ENCODE assay signal across 14 mouse cellular contexts in the genomic region with DNA sequence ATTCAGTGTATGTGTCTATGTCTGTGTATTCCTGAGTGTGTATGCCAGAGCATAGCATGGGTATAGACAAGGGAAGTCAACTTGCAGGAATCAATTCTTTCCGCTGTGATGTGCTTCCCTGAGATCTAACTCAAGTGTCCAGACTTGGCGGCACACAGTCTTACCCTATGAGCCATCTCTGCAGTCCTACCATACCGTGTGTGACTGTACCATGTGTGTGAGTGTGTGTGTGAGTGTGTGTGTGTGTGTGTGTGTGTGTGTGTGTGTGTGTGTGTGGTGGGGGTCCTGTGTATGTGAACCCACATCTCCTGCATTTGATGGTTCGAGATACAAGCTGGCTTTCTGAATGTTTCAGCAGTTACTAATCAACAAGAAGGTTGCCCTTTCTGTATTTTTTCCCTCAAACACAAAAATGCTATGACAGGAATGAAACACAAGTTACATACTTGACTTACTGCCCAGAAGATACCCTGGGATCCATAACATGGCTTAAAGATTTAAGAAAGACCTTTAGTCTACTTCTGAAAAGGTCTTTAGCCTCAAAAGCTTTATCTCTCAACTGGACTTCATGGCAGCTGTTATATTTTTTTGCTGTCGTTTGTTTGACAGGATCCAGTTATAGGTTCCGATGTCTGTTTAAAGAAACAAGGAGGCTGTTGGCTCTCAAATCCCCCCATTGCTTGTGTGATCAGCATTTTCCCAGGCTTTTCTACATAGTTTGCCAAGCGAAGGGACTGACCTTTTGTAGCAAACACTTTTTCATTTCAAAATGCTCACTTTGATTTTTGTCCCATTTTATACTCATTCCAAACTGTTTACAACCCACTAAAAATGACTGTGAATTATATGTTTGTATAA.
A peak's percentile ranks its signal among the peaks of the same experiment; 100 is the strongest.
DNase-seq lines count a peak whose midpoint lies in the region; ATAC-seq and TF ChIP-seq lines count a peak whose summit lies in the region.
"Had no signal": no experiment of that assay in that cellular context is flagged by ENCODE, and none has a peak within 500 bp of the region (broad histone marks: within the 10 kb centered on the region; RNA-seq: fewer than 3 reads in every experiment).

No protein-coding gene starts in this region.

- H3K9ac ChIP-seq in limb, embryonic 14.5 days (ENCODE audit: low read depth, low read length, severe bottlenecking), result no peak overlapping the region

- peak; percentile 30 for DNase-seq in limb, embryonic 14.5 days (ENCODE audit: low spot score)
- DNase-seq in limb, embryonic 10.5 days (ENCODE audit: low spot score), result no peak
- peak; percentile 26 for DNase-seq in kidney, postnatal 10 days
- DNase-seq in left cerebral cortex, adult 11 months (ENCODE audit: low spot score), result no peak
- DNase-seq in urinary bladder, postnatal 10 days (ENCODE audit: low spot score), result no peak
- DNase-seq: adrenal gland, adult 8-10 months; cerebellum, postnatal 14 days; liver had no signal

- WGBS in limb, embryonic 14.5 days, result 68% methylated on average over 7 of the region's 7 CpGs
- WGBS in limb, embryonic 10.5 days, result 92% methylated on average over 7 of the region's 7 CpGs
- 69% methylated on average over 7 of the region's 7 CpGs for WGBS in small intestine, adult 2 months

- peaks cover 3% of the 10 kb centered on the region; the same call in 1 of the 2 replicates for H3K4me1 ChIP-seq in limb, embryonic 14.5 days (ENCODE audit: control insufficient read depth, insufficient read depth, low read length)
- 0 out of 2 replicates have a peak, but pooled peaks cover 3% of the 10 kb centered on the region for H3K4me1 ChIP-seq in limb, embryonic 10.5 days
- peaks cover 2% of the 10 kb centered on the region; the same call in 1 of the 2 replicates for H3K4me1 ChIP-seq in embryonic fibroblast, embryonic 13.5 days (ENCODE audit: control insufficient read depth, insufficient read depth, low read length)
- H3K4me1 ChIP-seq in small intestine, adult 2 months (ENCODE audit: control insufficient read depth, insufficient read depth, insufficient read length, low read length), result no peaks in the 10 kb centered on the region; the same call in 1 of the 2 replicates
- H3K4me1 ChIP-seq: heart, embryonic 10.5 days had no signal

- H3K4me3 ChIP-seq in limb, embryonic 14.5 days (replicated peaks; ENCODE audit: low read length), result no peak overlapping the region
- H3K4me3 ChIP-seq in limb, embryonic 10.5 days, result no peak overlapping the region
- no peak overlapping the region for H3K4me3 ChIP-seq in embryonic fibroblast, embryonic 13.5 days (ENCODE audit: insufficient read depth, low read length)
- no peak overlapping the region for H3K4me3 ChIP-seq in small intestine, adult 2 months (ENCODE audit: low read depth, low read length)
- H3K4me3 ChIP-seq: forebrain, embryonic 10.5 days; heart, embryonic 10.5 days; left cerebral cortex, adult 2 months; midbrain, embryonic 10.5 days had no signal

- H3K36me3 ChIP-seq in limb, embryonic 14.5 days (ENCODE audit: control insufficient read depth, insufficient read depth, low read length), result no peaks in the 10 kb centered on the region
- H3K36me3 ChIP-seq in limb, embryonic 10.5 days, result no peaks in the 10 kb centered on the region
- H3K36me3 ChIP-seq in small intestine, adult 2 months (ENCODE audit: control insufficient read depth, insufficient read depth, low read length), result no peaks in the 10 kb centered on the region
- H3K36me3 ChIP-seq: forebrain, embryonic 10.5 days; heart, embryonic 10.5 days; midbrain, embryonic 10.5 days had no signal

- H3K27ac ChIP-seq in limb, embryonic 14.5 days (replicated peaks; ENCODE audit: low read depth, low read length), result no peak overlapping the region
- no peak overlapping the region for H3K27ac ChIP-seq in limb, embryonic 10.5 days
- peak overlapping the region; percentile 55 for H3K27ac ChIP-seq in embryonic fibroblast, embryonic 13.5 days (ENCODE audit: insufficient read depth, low read length)
- H3K27ac ChIP-seq in small intestine, adult 2 months (ENCODE audit: insufficient read depth, low read depth, low read length), result peak overlapping the region; percentile 80
- H3K27ac ChIP-seq: forebrain, embryonic 10.5 days; heart, embryonic 10.5 days; left cerebral cortex, adult 2 months; midbrain, embryonic 10.5 days had no signal

- no peak for TF ChIP-seq CTCF in embryonic fibroblast, embryonic 13.5 days (IDR thresholded peaks at IDR 0.05; ENCODE audit: borderline replicate concordance, insufficient read depth, low read length)
- no peak for TF ChIP-seq CTCF in small intestine, adult 2 months (IDR thresholded peaks at IDR 0.05; ENCODE audit: extremely low read depth, insufficient read length, insufficient replicate concordance, low read depth, low read length)

- no peak for TF ChIP-seq POLR2A in limb, embryonic 14.5 days (IDR thresholded peaks at IDR 0.05; ENCODE audit: borderline replicate concordance, extremely low read depth, insufficient read depth, insufficient read length)
- no peak for TF ChIP-seq POLR2A in embryonic fibroblast, embryonic 13.5 days (IDR thresholded peaks at IDR 0.05; ENCODE audit: low read depth, low read length)
- no peak for TF ChIP-seq POLR2A in small intestine, adult 2 months (IDR thresholded peaks at IDR 0.05; ENCODE audit: low read depth, low read length)

- H3K9me3 ChIP-seq in limb, embryonic 14.5 days (ENCODE audit: control insufficient read depth, low read length), result no peaks in the 10 kb centered on the region
- H3K9me3 ChIP-seq in limb, embryonic 10.5 days (replicated peaks), result no peaks in the 10 kb centered on the region
- H3K9me3 ChIP-seq: forebrain, embryonic 10.5 days; heart, embryonic 10.5 days; midbrain, embryonic 10.5 days had no signal

- H3K4me2 ChIP-seq in limb, embryonic 14.5 days (replicated peaks; ENCODE audit: low read depth, low read length, severe bottlenecking), result no peak overlapping the region

- no peaks in the 10 kb centered on the region for H3K27me3 ChIP-seq in limb, embryonic 14.5 days (ENCODE audit: control insufficient read depth, insufficient read depth, low read length)
- no peaks in the 10 kb centered on the region for H3K27me3 ChIP-seq in limb, embryonic 10.5 days (ENCODE audit: low read depth, poor library complexity, severe bottlenecking)
- no peaks in the 10 kb centered on the region for H3K27me3 ChIP-seq in small intestine, adult 2 months (ENCODE audit: control insufficient read depth, insufficient read depth, low read length)

- no peak for ATAC-seq in limb, embryonic 14.5 days (ENCODE audit: low FRiP score, low read depth)

Comparison
In these comparisons a context has a peak if more than half of its experiments do, and no peak if none do; other contexts are left out.
1. DNase-seq: peak in limb, embryonic 14.5 days (single experiment) and kidney, postnatal 10 days (single experiment); none in limb, embryonic 10.5 days (single experiment), left cerebral cortex, adult 11 months (single experiment) and urinary bladder, postnatal 10 days (single experiment).
2. H3K27ac ChIP-seq: peak in embryonic fibroblast, embryonic 13.5 days (single experiment) and small intestine, adult 2 months (single experiment); none in limb, embryonic 14.5 days (single experiment) and limb, embryonic 10.5 days (single experiment).